Mouse (Mus musculus) lung, adult 2 months (tissue): Measurements from ENCODE around the gene Tap2.

ENCODE experiments used
- CTCF ChIP-seq: fragments of 200-500 bp; IDR thresholded peaks from 2 replicates; pipeline ENCODE4 v1.5.1; 2011; ENCODE audit warnings: mild to moderate bottlenecking, low read length, control low read depth; ENCODE audit not compliant: insufficient read depth
- POLR2A ChIP-seq: fragments of 200-500 bp; IDR thresholded peaks from 2 replicates; pipeline ENCODE4 v1.6.1; 2011; ENCODE audit warnings: low read depth, mild to moderate bottlenecking, control low read depth, low read length, borderline replicate concordance; ENCODE audit errors: extremely low read depth

GRCm38 (mm10) chr17:34240366-34240765, 37.0 kb downstream of the Tap2 start:
- no peak for TF ChIP-seq POLR2A
- TF ChIP-seq CTCF = no peak
